Mouse (Mus musculus) CH12.LX (cell line): ENCODE results near the gene Slc47a1. TPM values are rescaled to one million over a fixed set of nuclear protein-coding genes. Genes with fewer than 3 reads are reported as not detected.
A peak's percentile ranks its signal among the peaks of the same experiment; 100 is the strongest.

Source experiments
- DNase-seq: peaks from one replicate; pipeline ENCODE4 v3.0.0-alpha.2; 2013; ENCODE audit errors: extremely low read depth
- H3K27ac ChIP-seq: 2 replicates; pipeline ENCODE4 v1.5.1; 2012; ENCODE audit warnings: low read depth, mild to moderate bottlenecking, control low read depth, moderate library complexity; ENCODE audit not compliant: insufficient read depth
- H3K27me3 ChIP-seq: replicated peaks from 2 replicates; pipeline ENCODE3; 2012; ENCODE audit warnings: inconsistent platforms
- H3K36me3 ChIP-seq, 2 experiments: replicated peaks in 1 of 2; 2 replicates each; pipeline versions ENCODE3 to v1.6.1; 2012; ENCODE audit warnings: inconsistent platforms in 1 of 2, low read length in 1 of 2, mild to moderate bottlenecking in 1 of 2, mixed read lengths in 1 of 2, moderate library complexity in 1 of 2; ENCODE audit not compliant: control insufficient read depth in 1 of 2, insufficient read depth in 1 of 2
- H3K4me1 ChIP-seq, 2 experiments: 2 replicates each; pipeline ENCODE4 v1.6.1; 2012; ENCODE audit warnings: inconsistent platforms in 1 of 2, moderate library complexity in 1 of 2; ENCODE audit not compliant: insufficient read depth in 2 of 2, control insufficient read depth in 1 of 2
- H3K4me2 ChIP-seq: 2 replicates; pipeline ENCODE4 v1.6.1; 2012; ENCODE audit warnings: low read depth, mild to moderate bottlenecking, control low read depth; ENCODE audit not compliant: poor library complexity, insufficient read depth, severe bottlenecking
- H3K4me3 ChIP-seq, 3 experiments: fragments of 150-350 bp in 1 of 3; sonication (generic) in 1 of 3; replicated peaks in 1 of 3; 2 replicates each; pipeline versions ENCODE3 to v1.5.1; 2011 to 2012; ENCODE audit warnings: low read depth in 2 of 3, low read length in 2 of 3, mild to moderate bottlenecking in 2 of 3, moderate library complexity in 2 of 3, control low read depth in 1 of 3, improper control_type of control experiment in 1 of 3, inconsistent platforms in 1 of 3, mixed read lengths in 1 of 3; ENCODE audit not compliant: poor library complexity in 1 of 3
- H3K79me2 ChIP-seq: replicated peaks from 2 replicates; pipeline ENCODE4 v1.6.1; 2012; ENCODE audit warnings: mild to moderate bottlenecking, moderate library complexity; ENCODE audit not compliant: control insufficient read depth, poor library complexity, insufficient read depth, severe bottlenecking; ENCODE audit errors: extremely low read depth
- H3K9ac ChIP-seq: 2 replicates; pipeline ENCODE4 v1.6.1; 2012; ENCODE audit warnings: low read depth, mild to moderate bottlenecking, control low read depth, moderate library complexity; ENCODE audit not compliant: insufficient read depth
- H3K9me3 ChIP-seq: replicated peaks from 2 replicates; pipeline ENCODE3; 2012; ENCODE audit warnings: low read length, inconsistent platforms, mixed read lengths
- BHLHE40 ChIP-seq: IDR thresholded peaks from 2 replicates; pipeline ENCODE4 v1.6.1; 2011; ENCODE audit warnings: mild to moderate bottlenecking, low read depth, low read length, improper control_type of control experiment
- CHD1 ChIP-seq: IDR thresholded peaks from 2 replicates; pipeline ENCODE4 v1.6.1; 2012; ENCODE audit warnings: low read depth, low read length, improper control_type of control experiment, inconsistent platforms
- CHD2 ChIP-seq: IDR thresholded peaks from 2 replicates; pipeline ENCODE4 v1.6.1; 2011; ENCODE audit warnings: low read length, improper control_type of control experiment
- CTCF ChIP-seq, 2 experiments: IDR thresholded peaks in 1 of 2; conservative IDR thresholded peaks in 1 of 2; 2 replicates each; pipeline ENCODE4 v1.5.1; 2011 to 2012; ENCODE audit warnings: low read depth in 2 of 2, low read length in 2 of 2, improper control_type of control experiment in 1 of 2, inconsistent platforms in 1 of 2, mild to moderate bottlenecking in 1 of 2, moderate library complexity in 1 of 2
- E2F4 ChIP-seq: IDR thresholded peaks from 2 replicates; pipeline ENCODE4 v1.6.1; 2011; ENCODE audit warnings: low read depth, low read length, improper control_type of control experiment; ENCODE audit not compliant: insufficient replicate concordance
- EP300 ChIP-seq: IDR thresholded peaks from 2 replicates; pipeline ENCODE4 v1.6.1; 2011; ENCODE audit warnings: low read length, improper control_type of control experiment
- ETS1 ChIP-seq: conservative IDR thresholded peaks from 2 replicates; pipeline ENCODE4 v1.6.1; 2012; ENCODE audit warnings: low read depth, mild to moderate bottlenecking, inconsistent platforms, low read length, improper control_type of control experiment, moderate library complexity
- GABPA ChIP-seq: IDR thresholded peaks from 2 replicates; pipeline ENCODE4 v1.6.1; 2012; ENCODE audit warnings: low read depth, low read length, improper control_type of control experiment, inconsistent platforms; ENCODE audit not compliant: insufficient replicate concordance
- HCFC1 ChIP-seq: IDR thresholded peaks from 2 replicates; pipeline ENCODE4 v1.6.1; 2012; ENCODE audit warnings: low read depth, mild to moderate bottlenecking, inconsistent platforms, low read length, improper control_type of control experiment
- IRF4 ChIP-seq: IDR thresholded peaks from 2 replicates; pipeline ENCODE4 v1.6.1; 2014; ENCODE audit warnings: low read depth, mild to moderate bottlenecking, inconsistent platforms, low read length, improper control_type of control experiment
- JUND ChIP-seq: conservative IDR thresholded peaks from 2 replicates; pipeline ENCODE4 v1.6.1; 2011; ENCODE audit warnings: low read depth, low read length, improper control_type of control experiment
- KAT2A ChIP-seq: IDR thresholded peaks from 2 replicates; pipeline ENCODE4 v1.6.1; 2012; ENCODE audit warnings: low read length, improper control_type of control experiment, inconsistent platforms; ENCODE audit not compliant: insufficient replicate concordance
- POLR2A ChIP-seq: IDR thresholded peaks from 2 replicates; pipeline ENCODE4 v1.6.1; 2011; ENCODE audit warnings: low read depth, mild to moderate bottlenecking, improper control_type of control experiment, low read length
- RAD21 ChIP-seq: IDR thresholded peaks from 2 replicates; pipeline ENCODE4 v1.6.1; 2011; ENCODE audit warnings: low read depth, mild to moderate bottlenecking, low read length, improper control_type of control experiment, moderate library complexity
- SMC3 ChIP-seq: IDR thresholded peaks from 2 replicates; pipeline ENCODE4 v1.6.1; 2011; ENCODE audit warnings: low read depth, low read length, improper control_type of control experiment
- TBP ChIP-seq: conservative IDR thresholded peaks from 2 replicates; pipeline ENCODE4 v1.6.1; 2011; ENCODE audit warnings: low read depth, low read length, improper control_type of control experiment
- UBTF ChIP-seq: IDR thresholded peaks from 2 replicates; pipeline ENCODE4 v1.6.1; 2012; ENCODE audit warnings: low read depth, mild to moderate bottlenecking, inconsistent platforms, low read length, improper control_type of control experiment, moderate library complexity
- ZC3H11A ChIP-seq: IDR thresholded peaks from 2 replicates; pipeline ENCODE4 v1.6.1; 2012; ENCODE audit warnings: low read depth, mild to moderate bottlenecking, inconsistent platforms, low read length, improper control_type of control experiment
- ZNF384 ChIP-seq: IDR thresholded peaks from 2 replicates; pipeline ENCODE4 v1.6.1; 2012; ENCODE audit warnings: low read depth, low read length, improper control_type of control experiment, inconsistent platforms
- dilution Hi-C: fragments of 300-500 bp; cut with MboI; formaldehyde crosslinking; loops from 2 replicates; pipeline ENCODE4 v1.14.3; 2020; ENCODE audit warnings: low sequenced_read_pairs; ENCODE audit not compliant: extremely low pct_unique_long_range_greater_than_20kb, extremely low pct_ligation_motif_present
- in situ Hi-C: fragments of 300-500 bp; cut with MboI; formaldehyde crosslinking; loops from 3 replicates; pipeline ENCODE4 v1.14.3; 2019; ENCODE audit warnings: low sequenced_read_pairs, low pct_ligation_motif_present, low pct_unique_long_range_greater_than_20kb, mixed read lengths
- polyA plus RNA-seq: library from polyadenylated mRNA; unstranded; fragments of >175 nt; gene quantifications from 2 replicates; pipeline ENCODE4 v1.2.1, GENCODE M21; 2012; ENCODE audit warnings: low read depth; ENCODE audit not compliant: insufficient read length
- total RNA-seq, 2 experiments: library from RNA; depleted of rRNA; stranded (reverse); fragments of 300-350 nt in 1 of 2; fragments of >200 nt in 1 of 2; gene quantifications; 2 replicates each; pipeline ENCODE4 v1.2.3; 2012 to 2014

Slc47a1 gene
- total and polyA plus RNA-seq, 3 experiments: 24.3 to 46.4 (median 29.3) TPM

DNA sequence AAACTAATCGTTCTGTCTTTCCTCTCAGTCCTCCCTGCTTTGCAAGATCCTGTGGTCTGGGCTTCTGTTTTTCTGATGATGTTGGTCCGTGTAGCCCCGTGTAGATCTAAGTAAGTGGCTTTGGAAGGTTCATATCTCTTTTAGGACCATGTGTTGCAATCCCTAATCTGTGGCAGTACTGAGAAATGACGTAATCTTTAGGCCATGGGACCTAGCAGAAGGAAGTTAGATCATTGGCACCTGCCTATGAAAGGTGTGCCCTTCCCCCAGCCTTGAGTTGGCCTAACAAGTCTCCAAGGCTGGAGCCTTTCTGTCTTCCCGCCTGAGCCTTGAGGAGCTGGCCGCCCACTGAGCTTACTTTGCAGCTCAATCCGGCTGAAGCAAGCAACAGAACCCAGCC, 33.7 kb upstream of the Slc47a1 start:
- H3K4me3 ChIP-seq: no peak overlapping the region
- H3K4me2 ChIP-seq: no peak overlapping the region
- H3K79me2 ChIP-seq: no peaks in the 10 kb centered on the region
- no peak for DNase-seq
- no peaks in the 10 kb centered on the region for H3K27me3 ChIP-seq
- no peak overlapping the region for H3K27ac ChIP-seq
- peaks cover 4 to 10% of the 10 kb centered on the region in 2 experiments; a peak in 3 of 4 replicates for H3K4me1 ChIP-seq
- in situ Hi-C loops: loop anchor here (5.0 kb wide), 3 partner anchors 60 to 305 kb away; no protein-coding TSS in a partner anchor
- H3K9ac ChIP-seq: no peak overlapping the region
- peaks cover 9% of the 10 kb centered on the region for H3K9me3 ChIP-seq
- H3K36me3 ChIP-seq: no peaks in the 10 kb centered on the region
- no peak for TF ChIP-seq TBP
- TF ChIP-seq POLR2A: no peak
- TF ChIP-seq UBTF: no peak
- TF ChIP-seq GABPA: no peak
- TF ChIP-seq IRF4: no peak
- TF ChIP-seq HCFC1: no peak
- no peak for TF ChIP-seq CTCF (conservative IDR thresholded peaks at IDR 0.05 in 1 of 2, IDR thresholded peaks at IDR 0.05 in 1 of 2; ENCODE audit: low read depth in 2 of 2, low read length in 2 of 2)
- TF ChIP-seq ZC3H11A: no peak
- no peak for TF ChIP-seq EP300
- TF ChIP-seq RAD21: no peak
- TF ChIP-seq CHD2: no peak
- TF ChIP-seq JUND: no peak
- no peak for TF ChIP-seq CHD1
- TF ChIP-seq ZNF384: no peak
- no peak for TF ChIP-seq SMC3
- no peak for TF ChIP-seq KAT2A
- no peak for TF ChIP-seq ETS1
- no peak for TF ChIP-seq BHLHE40
- TF ChIP-seq E2F4: no peak
- dilution Hi-C loops: no loop called here

GRCm38 (mm10) chr11:61411221-61411620, 33.1 kb upstream of the Slc47a1 start:
- in situ Hi-C loops (loop anchor here (5.0 kb wide), 3 partner anchors 59 to 306 kb away; no protein-coding TSS in a partner anchor), dilution Hi-C loops (no loop called here)
- H3K4me2 ChIP-seq: no peak overlapping the region
- no peaks in the 10 kb centered on the region for H3K79me2 ChIP-seq
- H3K27me3 ChIP-seq: peaks cover 4% of the 10 kb centered on the region
- peaks cover 9% of the 10 kb centered on the region for H3K9me3 ChIP-seq
- H3K4me1 ChIP-seq: peaks cover 4 to 10% of the 10 kb centered on the region in 2 experiments; a peak in 3 of 4 replicates
- H3K9ac ChIP-seq: no peak overlapping the region
- H3K4me3 ChIP-seq: no peak overlapping the region
- no peak for DNase-seq
- H3K36me3 ChIP-seq: no peaks in the 10 kb centered on the region
- no peak overlapping the region for H3K27ac ChIP-seq
- TF ChIP-seq CHD2 (no peak), BHLHE40 (0 out of 2 replicates have a peak, but pooled peaks have one; percentile 11)
